Mouse (Mus musculus): Measurements from ENCODE around the gene Gldc.

Gldc gene

DNA sequence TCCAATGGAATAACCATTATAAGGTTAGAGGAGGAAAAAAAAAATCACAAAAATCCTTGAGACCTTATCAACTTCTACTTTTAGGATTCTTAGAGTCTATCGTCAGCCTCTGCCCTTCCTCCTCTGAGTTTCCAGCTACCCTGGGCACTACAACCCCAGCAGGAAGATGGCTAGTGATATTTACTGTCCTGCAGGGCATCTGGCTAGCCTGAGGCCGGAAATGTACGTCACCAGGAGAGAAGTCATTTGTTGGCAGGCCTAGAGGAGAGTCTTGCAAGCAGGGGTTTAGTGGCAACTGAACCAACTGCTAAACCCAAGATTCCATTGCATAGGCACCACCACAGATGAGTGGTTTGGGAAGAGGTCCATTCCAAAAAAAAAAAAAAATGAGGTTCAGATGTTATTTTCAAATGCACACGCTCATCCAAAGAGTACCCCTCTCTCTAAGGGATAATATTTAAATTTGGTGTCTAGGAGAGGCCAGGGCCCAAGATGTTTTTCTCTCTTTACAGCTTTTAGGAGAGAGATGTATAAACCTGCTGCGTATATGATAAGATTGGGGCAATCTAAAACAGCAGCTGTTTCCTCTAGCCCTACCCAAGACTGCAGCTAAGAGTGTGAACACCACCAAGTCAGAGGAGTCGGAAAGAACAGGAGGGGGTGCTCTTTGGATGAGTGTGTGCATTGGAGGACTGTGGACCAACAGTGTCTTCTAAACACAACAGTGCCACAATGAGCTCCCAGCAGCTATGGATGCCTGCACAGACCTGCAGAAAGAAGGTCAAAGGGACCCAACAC, 70.0 kb downstream of the Gldc start:
- DNase-seq: no peak

DNA sequence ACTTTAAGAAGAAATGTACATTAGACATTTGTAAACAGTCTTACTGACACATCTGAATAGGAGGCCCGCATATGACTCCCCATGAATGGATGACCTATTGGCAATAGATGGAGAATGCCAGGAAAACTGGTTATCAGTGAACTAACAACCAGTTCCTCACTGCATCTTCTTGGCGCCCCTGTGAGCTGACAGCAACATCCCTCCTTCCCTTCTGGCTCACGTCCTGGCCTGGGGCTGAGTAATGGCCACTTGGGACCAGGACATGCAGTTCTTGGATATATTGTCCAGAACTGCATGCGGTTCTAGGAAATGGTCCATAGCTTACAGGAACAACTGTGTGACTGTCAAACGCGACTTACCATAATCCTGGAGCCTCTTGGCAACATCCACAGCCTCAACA, 72.6 kb downstream of the Gldc start:
- no peak for DNase-seq

GRCm38 (mm10) chr19:30100571-30100970, 74.7 kb downstream of the Gldc start:
- DNase-seq: no peak

DNA sequence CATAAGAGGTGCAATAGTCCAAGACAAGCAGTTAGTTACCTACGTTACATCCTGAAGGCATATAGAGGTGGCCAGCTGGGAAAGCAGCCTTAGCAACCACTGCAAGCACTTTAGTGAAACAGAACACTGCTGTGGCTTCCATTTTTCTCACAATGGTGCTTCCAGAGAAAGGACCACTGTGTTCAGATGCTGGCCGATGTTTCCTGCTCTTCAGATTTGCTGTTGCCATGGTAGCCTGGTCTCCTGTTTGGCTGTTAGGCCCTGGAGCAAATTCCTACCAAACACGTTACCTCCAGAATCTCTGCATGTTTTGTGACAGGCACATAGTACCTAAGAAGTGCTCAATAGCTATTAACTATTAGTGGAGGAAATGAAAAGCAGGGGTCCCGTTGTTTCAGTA, 78.2 kb downstream of the Gldc start:
- DNase-seq: no peak

GRCm38 (mm10) chr19:30096186-30096585, 79.0 kb downstream of the Gldc start:
- peak; percentile 49 for DNase-seq

DNA sequence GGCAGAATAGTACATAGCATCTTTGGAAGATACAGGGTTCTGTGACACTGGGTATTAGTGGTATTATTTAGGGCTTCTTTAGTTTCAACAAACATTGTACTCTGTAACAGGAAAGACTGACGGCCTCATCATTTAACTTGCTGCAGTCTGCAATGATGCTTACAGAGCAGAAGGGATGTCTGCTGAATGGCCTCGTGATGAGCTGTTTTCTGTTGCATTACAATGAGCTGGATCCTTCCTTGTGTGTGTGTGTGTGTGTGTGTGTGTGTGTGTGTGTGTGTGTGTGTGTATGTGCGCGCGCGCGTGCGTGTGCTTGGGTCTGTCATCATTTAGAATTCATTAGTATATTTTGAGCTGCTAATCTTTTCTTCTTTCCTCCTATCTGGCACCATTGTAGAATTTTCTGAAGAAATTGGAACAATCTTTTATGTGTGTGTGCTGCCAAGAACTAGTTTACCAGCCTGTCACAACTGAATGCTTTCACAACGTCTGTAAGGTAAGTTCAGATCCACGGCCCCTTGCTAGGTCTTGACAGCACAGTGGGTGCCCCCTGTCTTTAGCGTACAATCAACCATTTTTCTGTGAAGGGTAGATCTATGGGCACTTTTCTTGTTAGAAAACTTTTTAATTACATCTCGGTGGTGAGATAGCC, 83.5 kb downstream of the Gldc start:
- DNase-seq: no peak

DNA sequence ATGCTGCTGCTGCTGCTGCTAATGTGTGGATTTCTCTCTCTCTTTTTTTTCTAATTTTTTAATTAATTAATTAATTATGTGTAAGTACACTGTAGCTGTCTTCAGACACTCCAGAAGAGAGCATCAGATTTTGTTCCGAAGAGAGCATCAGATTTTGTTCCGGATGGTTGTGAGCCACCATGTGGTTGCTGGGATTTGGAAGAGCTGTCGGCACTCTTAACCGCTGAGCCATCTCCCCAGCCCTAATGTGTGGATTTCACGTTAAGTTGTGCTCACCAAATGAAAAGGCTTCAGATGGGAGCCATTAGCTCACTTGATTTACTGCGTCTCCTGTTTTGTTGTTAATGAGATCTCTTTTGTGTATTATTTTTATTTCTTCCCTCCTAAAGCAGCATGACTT, 85.1 kb downstream of the Gldc start:
- DNase-seq: no peak

GRCm38 (mm10) chr19:30065797-30066196, 109.4 kb downstream of the Gldc start:
- peak; percentile 5 for DNase-seq

DNA sequence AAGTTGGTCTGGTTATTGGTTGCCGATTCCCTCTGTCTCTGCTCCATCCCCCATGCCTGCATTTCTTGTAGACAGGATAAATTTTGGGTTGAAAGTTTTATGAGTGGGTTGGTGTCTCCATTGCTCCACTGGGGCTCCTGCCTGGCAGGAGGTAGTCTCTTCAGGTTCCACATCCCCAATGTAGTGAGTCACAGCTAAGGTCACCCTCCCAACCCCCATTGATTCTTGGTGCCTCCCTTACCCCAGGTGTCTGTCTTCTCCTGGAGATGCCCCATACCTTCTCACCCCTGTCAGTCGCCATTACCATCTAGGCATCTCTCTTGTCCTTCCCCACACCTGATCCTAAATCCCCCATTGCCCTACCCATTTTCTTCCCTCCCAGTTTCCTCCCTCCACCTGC, 121.0 kb downstream of the Gldc start:
- DNase-seq: no peak

DNA sequence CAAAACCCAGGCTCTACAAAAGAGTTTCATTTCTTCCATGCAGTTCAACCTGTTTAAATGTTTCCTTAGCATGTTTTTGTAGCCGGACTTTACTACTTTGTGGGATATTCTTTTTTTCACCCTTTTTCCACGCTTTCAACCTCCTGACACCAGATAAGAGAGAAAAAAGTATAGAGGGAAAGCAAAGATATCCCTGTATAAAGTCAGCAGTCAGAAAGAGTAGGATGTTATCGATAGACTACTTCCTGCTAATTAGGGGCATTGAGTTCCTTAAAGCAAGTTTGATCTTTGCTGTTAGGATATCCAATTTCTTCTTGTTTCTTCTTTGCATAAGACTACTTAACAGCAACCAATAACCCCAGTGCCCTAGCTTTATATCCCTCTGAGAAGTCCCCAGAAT, 123.8 kb downstream of the Gldc start:
- no peak for DNase-seq

GRCm38 (mm10) chr19:30050584-30050983, 124.6 kb downstream of the Gldc start:
- no peak for DNase-seq
